In the genomic region with DNA sequence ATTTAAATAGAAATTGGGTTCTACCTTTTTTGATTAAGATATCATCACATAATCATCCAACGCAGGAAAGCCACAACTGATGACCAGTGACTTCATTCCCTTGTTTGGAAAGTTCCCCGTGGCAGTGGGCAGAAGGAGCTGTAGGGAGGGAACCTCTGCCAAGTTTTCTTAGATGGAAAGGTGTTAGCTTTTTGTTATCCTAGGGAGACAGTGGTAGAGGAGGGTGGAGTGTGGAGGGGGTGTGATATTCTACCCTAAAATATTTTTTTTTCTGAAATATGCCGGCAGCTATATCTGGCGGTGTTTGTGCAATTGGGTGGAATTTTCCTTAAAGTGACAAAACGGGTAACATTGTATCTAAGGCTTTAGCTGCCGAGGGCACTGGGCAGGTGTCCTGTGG, we compare ENCODE assay signal across 15 mouse cellular contexts.
"Had no signal": no experiment of that assay in that cellular context is flagged by ENCODE, and none has a peak within 500 bp of the region (broad histone marks: within the 10 kb centered on the region; RNA-seq: fewer than 3 reads in every experiment).

No protein-coding gene starts in this region.

- DNase-seq: kidney, adult 2 months; kidney, postnatal 25 days; layer of hippocampus, adult 9-11 months; liver; lung, adult 18-20 months; lung, postnatal 10 days; lung, postnatal 36 days; retina, postnatal 1 day; right cerebral cortex, postnatal 14 days; thymus, adult 2 months; thymus, postnatal 14 days had no signal

- ATAC-seq: intestine, postnatal 0 days; liver, embryonic 12.5 days; midbrain, embryonic 13.5 days; midbrain, embryonic 16.5 days had no signal
